Mouse (Mus musculus) layer of hippocampus, adult 11-12 months (tissue): ENCODE data around the gene Rapgef5.

Source experiments
- DNase-seq: peaks from one replicate; pipeline ENCODE4 v3.0.0; 2022; ENCODE audit warnings: low spot score

Rapgef5 gene

DNA sequence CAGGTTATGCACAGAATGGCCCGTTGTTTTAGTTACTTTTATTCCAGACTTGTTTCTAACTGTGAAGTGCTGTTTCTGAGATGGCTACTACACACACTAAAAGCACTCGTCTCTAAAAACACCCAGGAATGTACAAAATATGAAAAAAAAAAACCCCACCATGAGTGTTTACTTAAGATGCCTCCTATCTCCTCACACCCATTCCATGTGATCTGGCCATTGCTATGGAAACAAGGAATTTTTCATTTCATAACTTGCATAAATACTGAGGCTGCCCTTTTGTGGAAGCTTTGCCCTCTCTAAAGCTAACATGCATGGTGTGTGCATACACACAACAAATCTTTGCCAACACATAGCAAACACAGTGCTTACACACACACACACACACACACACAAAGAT is 156.9 kb downstream of the Rapgef5 start:
- no peak for DNase-seq

DNA sequence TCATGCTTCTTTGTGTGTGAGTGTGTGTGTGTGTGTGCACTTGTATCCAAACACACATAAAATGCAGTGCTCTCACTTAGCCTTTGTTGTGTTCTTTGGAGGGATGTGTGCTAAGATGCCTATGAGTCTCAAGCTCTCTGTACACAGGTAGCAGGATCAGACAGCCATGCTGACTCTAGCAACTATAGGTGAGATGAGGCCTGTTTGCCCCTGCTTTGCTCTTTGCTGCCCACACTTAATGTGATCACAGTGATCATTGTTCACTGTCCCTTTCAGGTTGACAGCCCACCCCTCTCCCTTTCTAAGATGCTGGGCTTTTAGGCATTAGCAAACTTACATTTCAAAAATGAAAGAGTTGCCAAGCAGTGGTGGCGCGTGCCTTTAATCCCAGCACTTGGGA is 158.2 kb downstream of the Rapgef5 start:
- no peak for DNase-seq

DNA sequence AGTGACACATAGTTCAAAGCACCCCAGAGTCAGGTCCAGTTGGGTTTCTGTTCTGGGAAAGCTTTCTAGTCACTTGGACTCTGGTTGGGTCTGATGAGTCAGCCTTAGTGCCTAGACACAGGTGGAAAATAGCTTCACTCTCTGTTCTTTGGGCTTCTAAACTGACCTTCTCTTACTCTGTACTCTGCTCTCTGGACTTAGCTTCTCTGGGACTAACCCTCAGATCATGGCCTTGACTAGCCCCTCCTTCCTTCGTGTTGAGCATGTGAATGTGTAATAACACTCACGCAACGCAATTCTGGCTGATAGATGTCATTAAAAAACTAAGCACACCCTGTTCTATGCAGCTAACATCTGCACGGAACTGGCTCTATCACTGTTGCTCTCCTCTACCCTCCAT is 160.0 kb downstream of the Rapgef5 start:
- DNase-seq = no peak

DNA sequence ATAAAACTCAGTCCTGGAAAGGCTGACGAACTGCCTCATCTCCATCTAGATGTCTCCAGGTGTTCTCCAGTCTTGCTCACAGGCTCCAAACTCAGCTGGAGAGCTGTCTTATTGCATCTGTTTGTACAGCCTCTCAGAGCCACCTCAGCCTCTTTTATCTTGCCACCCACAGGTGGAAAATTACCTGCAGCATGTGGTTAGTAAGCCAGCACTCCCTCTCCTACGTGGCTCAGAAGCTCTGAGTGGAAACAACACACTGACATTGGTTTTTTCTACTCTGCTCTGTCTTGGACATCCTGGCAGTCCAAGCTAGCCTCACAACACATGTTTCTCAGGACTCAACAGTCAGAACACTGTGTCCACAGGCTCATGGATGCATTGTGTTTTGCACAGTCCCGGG is 162.6 kb downstream of the Rapgef5 start:
- no peak for DNase-seq

DNA sequence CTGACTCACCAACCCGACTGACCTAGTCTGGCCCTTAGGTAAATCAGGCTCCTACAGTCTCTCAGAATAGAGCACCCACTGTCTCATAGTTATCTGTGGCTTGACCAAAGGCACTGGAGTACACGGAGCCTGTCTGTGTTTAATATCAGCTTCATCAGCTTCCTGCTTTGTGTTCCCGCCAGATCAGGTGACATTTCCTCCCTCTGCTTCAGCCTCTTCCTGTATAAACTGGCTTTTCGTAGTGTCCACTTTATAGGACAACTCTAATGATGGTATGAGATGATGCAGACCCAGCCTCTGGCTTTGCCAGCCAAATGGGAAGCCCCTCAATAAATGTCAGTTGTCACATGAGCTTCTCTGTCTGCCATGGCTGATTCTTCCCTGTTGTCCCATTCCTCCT is 163.5 kb downstream of the Rapgef5 start:
- no peak for DNase-seq

DNA sequence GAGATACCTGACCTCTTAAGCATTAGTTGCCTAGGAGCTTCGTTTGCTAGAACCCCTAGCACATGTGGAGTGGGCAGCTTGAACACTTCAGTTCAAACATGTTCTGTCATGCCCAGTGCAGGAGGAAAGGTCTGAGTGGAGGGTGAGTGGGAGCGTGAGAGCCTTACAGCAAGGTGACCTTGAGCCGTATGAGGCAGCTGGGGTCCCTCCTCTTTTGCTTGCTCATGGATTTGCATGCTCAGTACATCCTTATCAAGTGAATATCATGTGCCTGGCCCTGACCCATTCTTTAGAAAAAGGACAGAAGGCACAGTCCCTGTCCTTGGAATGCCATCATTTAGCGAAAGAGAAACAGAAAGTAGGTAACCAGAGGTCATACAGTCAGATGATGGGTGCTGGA is 165.0 kb downstream of the Rapgef5 start:
- DNase-seq = no peak

DNA sequence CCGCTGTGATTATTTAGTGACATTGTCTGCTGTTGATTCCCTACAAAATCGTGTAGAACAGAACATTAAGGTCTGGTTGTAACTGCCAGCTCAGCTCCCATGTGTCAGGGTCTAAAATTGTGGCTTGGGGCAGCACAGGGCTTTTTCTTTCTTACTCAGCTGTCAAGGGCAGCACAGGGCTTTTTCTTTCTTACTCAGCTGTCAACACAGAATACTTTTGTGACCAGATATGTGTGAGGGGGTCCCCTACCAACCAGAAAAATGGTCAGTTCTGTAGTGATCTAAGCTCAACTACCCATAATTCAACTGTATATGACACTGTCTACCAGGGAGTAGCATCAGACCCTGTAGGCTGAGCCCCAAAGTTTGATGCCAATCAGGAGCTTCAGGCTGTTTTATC is 167.1 kb downstream of the Rapgef5 start:
- DNase-seq = no peak

DNA sequence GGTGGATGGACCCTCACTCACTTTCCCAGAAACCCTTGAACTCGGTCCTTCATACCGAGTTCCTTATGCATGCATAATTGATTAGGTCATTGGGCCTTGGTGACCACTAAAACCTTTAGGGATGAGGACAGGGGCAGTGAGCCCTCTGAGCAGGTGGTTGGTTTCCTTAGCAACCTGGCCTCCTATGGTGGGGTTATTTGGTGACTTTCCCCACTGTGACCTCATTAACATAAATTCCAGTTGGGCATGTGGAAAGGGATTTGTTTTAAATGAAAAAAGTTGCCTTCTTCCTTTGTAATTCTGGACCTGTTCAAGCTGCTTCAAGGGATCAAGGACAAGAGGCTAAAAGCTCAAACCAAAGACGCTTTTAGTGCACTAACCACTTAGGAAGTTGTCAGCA is 167.7 kb downstream of the Rapgef5 start:
- no peak for DNase-seq

DNA sequence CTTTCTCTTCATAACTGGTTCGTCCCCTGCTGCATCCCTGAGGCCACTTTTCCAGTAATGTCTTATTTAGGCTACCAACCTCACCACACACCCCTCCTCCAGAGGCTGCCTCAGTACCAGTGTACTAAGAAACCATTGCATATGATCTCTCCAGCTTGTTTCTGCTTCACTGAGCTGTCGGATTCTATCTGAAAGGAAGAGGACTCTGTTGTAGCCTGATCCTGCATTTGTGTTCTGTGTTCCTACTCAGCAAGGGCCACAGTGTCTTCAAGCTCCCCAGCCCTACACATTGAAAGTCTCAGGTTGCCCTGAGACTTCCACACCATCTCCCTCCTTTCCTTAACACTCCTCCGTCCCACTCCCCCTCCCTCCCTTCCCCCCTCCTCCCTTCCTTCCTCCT is 168.5 kb downstream of the Rapgef5 start:
- DNase-seq = no peak

DNA sequence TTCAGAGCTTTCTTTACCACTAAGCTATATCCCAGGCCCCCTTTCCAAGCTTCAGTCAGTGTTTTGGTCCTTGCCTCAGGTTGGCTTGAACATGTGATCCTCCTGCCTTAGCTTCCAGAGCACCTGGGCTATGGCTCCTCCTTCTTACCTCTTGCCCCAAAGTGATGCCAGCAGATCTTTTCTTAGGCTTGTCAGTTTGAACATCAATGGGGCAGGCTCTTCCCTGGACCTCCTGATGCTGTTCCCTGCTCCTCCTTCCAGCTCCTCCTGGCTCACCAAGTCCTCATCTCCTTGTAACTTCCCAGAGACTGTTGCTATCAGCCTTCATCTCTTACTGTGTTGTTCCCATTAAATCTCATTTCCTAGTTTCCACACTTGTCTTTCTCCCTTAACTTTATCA is 169.1 kb downstream of the Rapgef5 start:
- DNase-seq = no peak

DNA sequence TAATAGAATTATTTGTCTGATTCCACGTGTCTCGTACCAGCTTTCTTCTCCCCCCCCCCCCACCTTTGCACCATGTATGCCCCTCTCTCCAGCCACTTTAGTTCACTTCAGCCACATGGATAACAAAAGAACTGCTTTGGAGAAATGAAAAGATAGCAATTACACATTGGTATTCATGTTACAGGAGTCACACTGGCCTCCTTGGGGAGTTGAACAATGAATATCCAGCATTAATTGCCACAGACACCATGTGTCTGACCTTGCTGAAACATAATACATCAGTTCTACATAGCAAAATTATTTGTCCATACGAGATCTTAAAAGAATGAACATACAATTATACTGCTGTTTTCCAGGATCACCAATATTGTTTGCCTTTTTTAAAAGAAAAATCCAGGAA is 170.5 kb downstream of the Rapgef5 start:
- no peak for DNase-seq

DNA sequence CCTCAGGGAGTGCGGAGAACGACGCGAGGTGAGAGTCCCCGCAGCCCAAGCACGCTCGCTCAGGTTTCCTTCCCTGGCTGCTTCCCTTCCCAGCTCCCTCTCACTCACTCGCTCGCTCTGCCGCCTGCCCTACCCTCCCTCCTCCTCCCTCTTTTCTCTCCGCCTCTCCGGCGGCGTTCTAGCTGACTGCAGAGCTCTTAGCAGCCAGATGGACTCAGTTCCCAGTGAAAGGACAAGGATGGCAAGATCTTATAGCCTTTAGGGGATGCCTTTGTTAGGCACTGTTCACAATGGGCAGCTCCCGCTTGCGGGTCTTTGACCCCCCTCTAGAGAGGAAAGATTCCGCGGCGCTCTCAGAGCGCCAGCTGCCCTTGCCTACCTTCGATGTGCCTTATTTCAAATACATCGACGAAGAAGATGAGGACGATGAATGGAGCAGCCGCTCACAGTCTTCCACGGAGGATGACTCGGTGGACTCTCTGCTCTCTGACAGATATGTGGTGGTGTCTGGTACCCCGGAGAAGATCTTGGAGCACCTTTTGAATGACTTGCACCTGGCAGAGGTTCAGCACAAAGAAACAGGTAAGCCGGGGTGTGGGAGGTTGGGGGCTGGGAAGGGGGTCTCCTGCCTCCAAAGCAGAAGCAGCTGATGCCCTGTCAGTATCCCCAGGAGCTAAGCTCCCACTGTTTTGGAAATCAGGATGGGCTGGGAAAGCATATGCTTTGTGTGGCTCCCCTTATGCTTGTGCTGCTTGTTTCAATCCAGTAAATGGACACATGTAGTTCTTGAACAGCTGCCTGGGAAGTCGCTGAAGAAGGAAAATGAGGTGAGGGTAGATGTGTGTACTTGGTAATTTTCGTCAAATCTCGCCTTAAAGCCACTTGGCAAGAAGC is 172.6 kb downstream of the Rapgef5 start:
- DNase-seq = peak; percentile 68

DNA sequence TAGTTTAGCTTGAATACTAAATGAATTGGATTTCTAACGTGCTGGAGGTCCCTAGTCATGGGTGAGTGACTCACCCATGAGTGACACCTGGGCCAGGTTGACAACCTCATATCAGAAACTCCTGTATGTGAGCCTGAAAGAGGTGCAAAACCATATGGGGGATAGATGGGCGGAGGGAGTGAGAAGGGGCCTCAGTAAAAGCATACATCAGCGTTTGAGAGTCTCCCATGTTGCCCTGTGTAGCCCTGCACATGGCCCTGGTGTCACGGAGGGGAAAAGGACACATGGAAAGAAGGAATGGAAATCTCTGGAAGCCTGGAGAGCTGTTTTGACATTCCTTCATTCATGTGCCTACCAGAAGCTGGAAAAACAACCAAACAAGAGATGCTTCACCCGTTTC is 175.1 kb downstream of the Rapgef5 start:
- no peak for DNase-seq

DNA sequence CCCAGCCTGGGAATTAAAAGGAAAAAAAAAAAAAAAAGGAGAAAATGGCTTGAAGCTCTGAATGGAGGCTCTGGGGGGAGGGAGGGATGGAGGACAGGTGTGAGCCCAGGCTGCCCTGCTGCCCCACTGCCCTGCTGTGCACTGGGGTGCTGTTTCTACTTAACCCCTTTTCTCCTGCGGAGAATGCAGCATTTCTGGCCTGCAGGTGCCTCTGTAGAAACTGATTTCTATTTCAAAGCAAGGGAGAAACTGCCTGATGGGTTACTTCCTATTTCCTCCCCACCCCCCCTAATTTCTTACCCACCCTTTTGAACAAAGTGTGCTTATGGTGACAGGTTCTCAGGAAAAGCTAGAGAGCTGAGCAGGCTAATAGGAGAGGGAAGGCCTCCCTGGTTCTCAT is 176.5 kb downstream of the Rapgef5 start:
- DNase-seq = no peak

DNA sequence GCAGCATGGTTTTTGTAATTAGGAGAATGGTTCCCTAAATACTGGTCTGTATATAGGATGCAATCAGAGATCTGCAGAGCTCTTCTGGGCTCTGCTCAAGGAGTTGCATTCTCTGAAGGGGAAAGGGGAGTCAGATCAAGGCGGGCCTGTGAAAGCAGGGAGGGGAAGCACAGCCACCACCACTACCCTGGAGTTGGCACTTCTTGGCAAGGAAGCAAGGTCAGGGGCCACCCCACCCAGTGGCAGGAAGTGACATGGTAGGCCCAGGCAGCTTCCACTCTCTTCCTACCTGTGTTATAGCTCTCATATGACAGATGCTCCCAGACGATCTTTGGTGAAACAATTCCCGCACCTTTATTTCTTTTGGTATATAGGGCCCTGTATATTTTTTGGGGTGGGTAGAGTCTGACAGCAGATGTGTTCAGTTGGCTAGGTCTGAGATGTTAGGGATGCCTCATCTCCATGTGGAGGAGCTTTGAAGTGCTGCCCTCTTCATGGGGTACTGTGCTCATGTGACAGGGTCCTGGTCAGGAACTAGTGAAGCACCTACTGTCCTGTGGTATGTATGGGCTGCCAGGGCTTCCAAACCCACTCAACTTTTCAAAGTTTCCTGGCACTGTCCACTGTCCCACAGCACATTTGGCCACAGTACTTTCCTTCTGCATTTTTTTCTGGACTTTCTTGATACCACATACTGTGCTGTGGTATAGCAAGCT is 183.8 kb downstream of the Rapgef5 start:
- no peak for DNase-seq

DNA sequence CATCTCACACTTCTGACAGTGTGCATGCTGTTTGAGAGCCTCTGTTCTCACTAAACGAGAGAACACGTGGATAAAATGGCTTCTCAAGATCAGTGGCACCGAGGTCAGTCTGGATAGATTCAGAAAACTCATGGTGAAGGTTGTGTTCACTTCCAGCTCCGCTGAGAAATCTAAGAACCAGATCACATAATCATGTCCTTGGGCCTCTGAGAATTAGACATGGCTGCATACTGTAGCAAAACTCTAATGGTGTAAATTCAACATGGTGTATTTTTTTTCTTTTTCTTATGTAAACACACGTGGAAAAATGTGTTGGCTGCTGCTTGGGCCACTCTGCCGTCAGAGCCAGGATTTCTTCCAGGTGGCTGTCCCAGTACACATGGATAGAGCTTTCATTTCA is 184.6 kb downstream of the Rapgef5 start:
- no peak for DNase-seq

DNA sequence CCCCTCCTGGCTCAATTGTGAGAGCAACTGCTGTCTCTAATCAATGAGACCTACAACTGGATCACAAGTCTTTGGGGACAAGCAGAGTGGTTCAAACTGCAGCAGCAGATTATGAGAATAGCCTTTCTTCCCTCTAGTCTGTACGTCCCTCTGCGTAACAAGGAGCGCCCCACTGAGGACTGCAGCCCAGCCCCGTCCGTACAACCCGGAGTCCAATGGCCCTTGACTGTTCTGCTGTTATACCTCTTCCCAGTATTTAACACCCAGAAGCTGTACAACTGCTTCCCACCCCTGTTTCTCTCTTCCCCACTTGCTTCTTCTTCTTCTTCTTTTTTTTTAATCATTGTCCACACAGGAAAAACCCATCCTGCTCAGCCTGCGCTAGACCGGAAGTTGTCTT is 186.0 kb downstream of the Rapgef5 start:
- DNase-seq = no peak

DNA sequence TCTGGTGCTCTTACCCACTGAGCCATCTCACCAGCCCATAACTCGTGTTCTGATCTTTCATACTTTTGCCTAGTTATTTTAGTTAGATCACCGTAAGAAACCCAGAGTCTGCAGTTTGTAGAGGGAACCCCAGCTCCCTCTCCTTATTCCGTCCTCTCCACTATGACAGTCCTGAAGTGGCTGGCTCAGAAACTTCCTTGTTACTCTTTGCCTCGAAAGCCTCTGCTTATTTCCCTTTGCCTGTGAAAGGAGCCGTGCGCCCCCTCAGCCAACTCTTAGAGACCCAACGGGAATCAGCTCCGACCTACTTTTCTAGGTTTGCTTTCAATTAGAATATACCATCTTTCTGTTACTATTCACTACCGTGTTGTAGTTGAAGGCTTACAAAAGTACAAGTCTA is 186.6 kb downstream of the Rapgef5 start:
- no peak for DNase-seq

DNA sequence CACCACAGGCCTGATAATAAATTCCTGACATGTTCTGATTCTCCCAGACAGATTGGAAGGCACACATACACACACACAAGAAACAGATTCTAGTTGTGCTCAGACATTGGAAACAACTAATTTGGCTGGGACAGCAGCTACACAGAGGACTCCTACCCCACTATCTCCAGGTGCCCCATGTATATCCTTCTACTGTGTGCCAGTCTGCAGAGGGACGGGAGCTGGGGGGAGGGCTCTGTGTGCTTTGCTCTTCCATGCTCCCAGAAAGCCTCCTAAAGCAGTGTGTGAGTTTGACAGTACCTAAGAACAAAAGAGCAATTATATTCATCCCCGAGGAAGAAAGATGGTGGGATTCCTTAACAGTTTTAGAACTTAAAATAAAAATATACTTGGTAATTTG is 187.1 kb downstream of the Rapgef5 start:
- no peak for DNase-seq

DNA sequence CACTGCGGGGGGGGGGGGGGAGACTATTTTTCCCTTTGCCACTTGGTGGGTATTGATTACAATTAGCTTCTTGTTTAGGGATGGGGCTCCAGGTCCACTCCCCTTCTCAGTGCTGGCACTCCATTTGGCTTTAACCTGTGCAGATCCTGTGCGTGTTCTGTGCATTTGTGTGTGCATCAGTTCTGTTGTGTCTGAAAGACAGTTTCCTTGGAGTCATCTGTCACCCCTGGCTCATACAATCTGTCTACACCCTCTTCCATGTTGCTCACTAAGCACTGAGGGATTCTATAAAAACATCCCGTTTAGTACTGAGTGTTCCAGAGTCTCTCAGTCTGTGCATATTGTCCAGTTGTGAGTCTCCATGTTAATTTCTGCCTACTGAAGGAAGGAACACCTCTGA is 189.0 kb downstream of the Rapgef5 start:
- no peak for DNase-seq

DNA sequence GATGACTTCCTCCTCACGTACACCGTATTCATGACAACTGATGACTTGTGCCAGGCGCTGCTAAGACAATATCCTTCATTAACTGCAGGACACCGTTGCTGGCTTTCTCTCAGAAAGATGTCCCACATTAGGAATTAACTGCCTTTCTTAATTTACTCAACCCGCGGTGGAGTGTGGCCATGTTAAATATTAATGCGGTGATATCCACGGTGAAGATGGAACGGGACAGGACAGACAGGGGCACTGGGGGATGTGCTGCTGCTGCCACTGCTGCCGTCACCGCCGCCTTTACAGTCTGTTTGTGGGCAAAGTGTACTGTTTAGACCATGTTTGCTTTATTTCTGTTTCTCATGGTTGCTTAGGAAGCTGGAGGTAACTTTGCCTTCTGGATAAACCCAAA is 193.0 kb downstream of the Rapgef5 start:
- no peak for DNase-seq

DNA sequence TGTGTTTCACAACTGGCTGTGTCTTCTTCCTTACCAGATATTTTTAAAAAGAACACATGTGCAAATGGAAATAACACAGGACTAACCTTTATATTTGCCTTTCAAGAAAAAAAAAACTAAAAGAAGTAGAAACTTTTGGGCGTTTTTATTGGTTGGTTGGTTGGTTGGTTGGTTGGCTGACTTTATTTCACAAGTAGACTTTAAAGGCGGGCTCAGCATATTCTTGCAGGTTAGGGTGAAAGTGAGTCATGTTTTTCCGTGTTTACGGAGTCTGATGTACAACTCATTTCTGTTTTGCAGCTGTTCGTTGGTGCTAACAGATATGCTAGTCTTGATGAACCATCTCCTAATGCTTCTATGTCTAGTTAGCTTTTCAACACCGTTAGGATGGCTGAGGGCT is 196.2 kb downstream of the Rapgef5 start:
- no peak for DNase-seq

DNA sequence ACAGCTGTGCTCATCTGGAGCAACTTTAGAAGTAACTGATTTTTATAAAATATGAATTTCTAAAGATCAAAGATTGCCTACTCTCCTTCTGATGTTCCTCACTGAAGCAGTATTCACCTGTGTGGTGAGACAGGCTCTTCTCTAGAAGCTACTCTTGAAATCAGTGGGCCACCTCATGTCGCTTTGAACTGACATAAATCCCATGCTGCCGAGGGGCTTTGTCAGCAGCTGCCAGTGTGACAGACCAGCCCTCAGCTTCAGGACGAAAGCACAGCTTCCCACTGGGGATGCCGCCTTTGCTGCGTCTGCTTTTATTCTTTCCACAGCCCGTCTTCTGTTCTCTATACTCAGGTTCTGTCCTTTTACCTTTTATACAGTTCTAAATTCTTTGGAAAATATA is 197.3 kb downstream of the Rapgef5 start:
- no peak for DNase-seq
